Mouse (Mus musculus): Measurements from ENCODE around the gene Fndc3a. TPM values are rescaled to one million over a fixed set of nuclear protein-coding genes. Genes with fewer than 3 reads are reported as not detected.
A peak's percentile ranks its signal among the peaks of the same experiment; 100 is the strongest.

Gene Fndc3a
- polyA plus RNA-seq, 1 experiment from 2014 or later: 38.6 TPM

GRCm38 (mm10) chr14:72738217-72738616, 28.4 kb upstream of the Fndc3a start:
- Histone ChIP-seq H3K27ac (ENCODE audit: low read depth) (no peak overlapping the region), H3K9ac (ENCODE audit: low read length) (no peak overlapping the region), H3K36me3 (ENCODE audit: control insufficient read depth, insufficient read depth, low read length) (no peaks in the 10 kb centered on the region), H3K27me3 (replicated peaks; ENCODE audit: control insufficient read depth, insufficient read depth, low read length) (no peaks in the 10 kb centered on the region), H3K9me3 (ENCODE audit: control insufficient read depth, low read length) (no peaks in the 10 kb centered on the region), H3K4me2 (ENCODE audit: low read length) (no peak overlapping the region), H3K4me3 (ENCODE audit: low read depth, low read length) (no peak overlapping the region), H3K4me1 (replicated peaks; ENCODE audit: control insufficient read depth, insufficient read depth, low read length) (no peaks in the 10 kb centered on the region)
- DNase-seq (ENCODE audit: low spot score) (no peak), ATAC-seq (replicated peaks; ENCODE audit: low FRiP score, low TSS enrichment, low read depth) (no peak)
- WGBS: 77% methylated on average over 4 of the region's 4 CpGs

DNA sequence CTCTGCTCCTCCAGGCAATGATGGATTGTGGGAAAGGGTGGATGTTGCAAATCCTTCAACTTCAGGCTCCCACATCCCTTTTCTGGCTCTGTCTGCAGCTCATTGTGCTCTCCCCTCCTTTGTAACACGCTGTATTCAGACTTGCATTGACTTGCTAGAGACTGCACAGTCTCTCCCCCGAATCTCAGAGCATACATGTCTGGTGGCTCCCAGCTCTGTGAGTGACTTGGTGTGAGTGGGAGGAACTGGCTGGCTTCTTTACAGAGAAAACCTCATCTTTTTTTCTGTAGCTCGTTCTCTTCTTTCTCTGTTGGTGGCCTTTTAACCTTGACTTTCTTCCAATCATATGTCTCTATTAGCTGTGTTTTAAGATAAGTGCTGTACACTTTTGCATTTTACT, 16.1 kb upstream of the Fndc3a start:
- no peaks in the 10 kb centered on the region for H3K4me1 ChIP-seq (replicated peaks; ENCODE audit: control insufficient read depth, insufficient read depth, low read length)
- ATAC-seq (replicated peaks; ENCODE audit: low FRiP score, low TSS enrichment, low read depth): no peak
- H3K27me3 ChIP-seq (replicated peaks; ENCODE audit: control insufficient read depth, insufficient read depth, low read length): no peaks in the 10 kb centered on the region
- no peak overlapping the region for H3K27ac ChIP-seq (ENCODE audit: low read depth)
- 65% methylated on average over 3 of the region's 3 CpGs for WGBS
- H3K4me2 ChIP-seq (ENCODE audit: low read length): no peak overlapping the region
- H3K9ac ChIP-seq (ENCODE audit: low read length): no peak overlapping the region
- H3K4me3 ChIP-seq (ENCODE audit: low read depth, low read length): no peak overlapping the region
- DNase-seq (ENCODE audit: low spot score): no peak
- H3K9me3 ChIP-seq (ENCODE audit: control insufficient read depth, low read length): no peaks in the 10 kb centered on the region
- no peaks in the 10 kb centered on the region for H3K36me3 ChIP-seq (ENCODE audit: control insufficient read depth, insufficient read depth, low read length)

GRCm38 (mm10) chr14:72722274-72723053, 12.7 kb upstream of the Fndc3a start:
- H3K27me3 ChIP-seq (replicated peaks; ENCODE audit: control insufficient read depth, insufficient read depth, low read length): no peaks in the 10 kb centered on the region

DNA sequence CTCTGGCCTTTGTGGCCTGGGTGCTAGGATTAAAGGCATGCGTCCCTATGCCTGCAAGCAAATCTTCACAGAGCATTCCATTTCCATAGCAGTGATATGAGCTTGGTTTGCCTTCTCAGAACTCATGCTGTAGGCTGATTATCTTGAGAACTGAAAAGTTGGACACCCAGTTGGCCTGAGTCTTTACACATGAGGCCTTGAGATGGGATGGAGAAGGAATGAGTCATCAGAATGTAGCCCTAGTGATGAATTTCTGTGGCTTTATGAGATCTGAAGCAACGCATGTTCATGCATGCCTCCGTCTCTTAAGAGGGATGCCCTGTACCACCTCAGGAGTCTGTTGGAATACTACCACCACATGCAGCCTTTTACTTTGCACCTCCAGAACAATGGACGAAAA, 6.4 kb upstream of the Fndc3a start:
- ATAC-seq (replicated peaks; ENCODE audit: low FRiP score, low TSS enrichment, low read depth): no peak
- H3K9me3 ChIP-seq (ENCODE audit: control insufficient read depth, low read length): no peaks in the 10 kb centered on the region
- no peak overlapping the region for H3K9ac ChIP-seq (ENCODE audit: low read length)
- H3K4me3 ChIP-seq (ENCODE audit: low read depth, low read length): no peak overlapping the region
- no peaks in the 10 kb centered on the region for H3K4me1 ChIP-seq (replicated peaks; ENCODE audit: control insufficient read depth, insufficient read depth, low read length)
- no peaks in the 10 kb centered on the region for H3K36me3 ChIP-seq (ENCODE audit: control insufficient read depth, insufficient read depth, low read length)
- WGBS: 81% methylated on average over 4 of the region's 4 CpGs
- no peak overlapping the region for H3K4me2 ChIP-seq (ENCODE audit: low read length)
- no peak for DNase-seq (ENCODE audit: low spot score)
- H3K27me3 ChIP-seq (replicated peaks; ENCODE audit: control insufficient read depth, insufficient read depth, low read length): peaks cover 9% of the 10 kb centered on the region; the same call in 1 of the 2 replicates
- H3K27ac ChIP-seq (ENCODE audit: low read depth): no peak overlapping the region

More at GRCm38 (mm10) chr14:72722274-72723053, 12.7 kb upstream of the Fndc3a start:
- Histone ChIP-seq H3K9ac (ENCODE audit: low read length) (no peak overlapping the region), H3K4me2 (ENCODE audit: low read length) (no peak overlapping the region), H3K4me3 (ENCODE audit: low read depth, low read length) (no peak overlapping the region), H3K4me1 (replicated peaks; ENCODE audit: control insufficient read depth, insufficient read depth, low read length) (no peaks in the 10 kb centered on the region), H3K27ac (ENCODE audit: low read depth) (no peak overlapping the region), H3K36me3 (ENCODE audit: control insufficient read depth, insufficient read depth, low read length) (no peaks in the 10 kb centered on the region), H3K9me3 (ENCODE audit: control insufficient read depth, low read length) (no peaks in the 10 kb centered on the region)
- WGBS: 58% methylated on average over 3 of the region's 3 CpGs
- ATAC-seq (replicated peaks; ENCODE audit: low FRiP score, low TSS enrichment, low read depth) (no peak), DNase-seq (ENCODE audit: low spot score) (no peak)

DNA sequence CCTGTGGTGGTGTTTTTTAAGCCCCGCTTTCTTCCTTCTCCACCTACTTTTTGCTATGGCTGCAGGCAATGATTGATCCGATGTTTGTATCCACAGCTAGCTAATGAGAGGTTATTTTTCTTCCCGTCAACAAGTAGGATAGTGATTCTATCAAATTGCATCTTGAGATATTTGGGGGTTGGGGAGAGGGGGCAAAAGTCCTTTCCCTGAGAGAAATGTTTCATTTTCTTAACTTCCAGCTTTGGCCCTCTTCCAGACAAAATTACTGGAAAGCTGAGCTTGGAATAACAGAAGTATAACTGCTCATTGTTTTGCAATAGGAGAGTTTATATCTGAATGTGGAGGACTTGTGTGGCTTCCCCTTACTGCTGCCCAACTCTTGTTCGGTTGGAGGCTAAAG, 1.3 kb upstream of the Fndc3a start:
- H3K27ac ChIP-seq (ENCODE audit: low read depth): no peak overlapping the region
- H3K4me3 ChIP-seq (ENCODE audit: low read depth, low read length): no peak overlapping the region
- 50% methylated on average over 4 of the region's 4 CpGs for WGBS

GRCm38 (mm10) chr14:72710341-72711027, 681 bp upstream of the Fndc3a start:
- Histone ChIP-seq H3K27me3 (replicated peaks; ENCODE audit: control insufficient read depth, insufficient read depth, low read length) (peaks cover 9% of the 10 kb centered on the region; the same call in 1 of the 2 replicates), H3K9me3 (ENCODE audit: control insufficient read depth, low read length) (no peaks in the 10 kb centered on the region), H3K36me3 (ENCODE audit: control insufficient read depth, insufficient read depth, low read length) (no peaks in the 10 kb centered on the region), H3K4me3 (ENCODE audit: low read depth, low read length) (peak overlapping the region; percentile 87), H3K27ac (ENCODE audit: low read depth) (peak overlapping the region; percentile 85), H3K4me2 (ENCODE audit: low read length) (peak overlapping the region; percentile 75), H3K4me1 (replicated peaks; ENCODE audit: control insufficient read depth, insufficient read depth, low read length) (peaks cover 3% of the 10 kb centered on the region; the same call in 1 of the 2 replicates), H3K9ac (ENCODE audit: low read length) (peak overlapping the region; percentile 91)
- 1% methylated on average over 38 of the region's 38 CpGs for WGBS
- peak; percentile 61 for ATAC-seq (replicated peaks; ENCODE audit: low FRiP score, low TSS enrichment, low read depth)
- DNase-seq (ENCODE audit: low spot score): peak; percentile 83

More for the DNA sequence above, 1.3 kb upstream of the Fndc3a start:
- no peak overlapping the region for H3K9ac ChIP-seq (ENCODE audit: low read length)
- H3K27me3 ChIP-seq (replicated peaks; ENCODE audit: control insufficient read depth, insufficient read depth, low read length): peaks cover 9% of the 10 kb centered on the region; the same call in 1 of the 2 replicates
- peaks cover 3% of the 10 kb centered on the region; the same call in 1 of the 2 replicates for H3K4me1 ChIP-seq (replicated peaks; ENCODE audit: control insufficient read depth, insufficient read depth, low read length)
- H3K36me3 ChIP-seq (ENCODE audit: control insufficient read depth, insufficient read depth, low read length): no peaks in the 10 kb centered on the region
- DNase-seq (ENCODE audit: low spot score) (no peak), ATAC-seq (replicated peaks; ENCODE audit: low FRiP score, low TSS enrichment, low read depth) (no peak)
- H3K4me2 ChIP-seq (ENCODE audit: low read length): peak overlapping the region; percentile 75
- no peaks in the 10 kb centered on the region for H3K9me3 ChIP-seq (ENCODE audit: control insufficient read depth, low read length)

DNA sequence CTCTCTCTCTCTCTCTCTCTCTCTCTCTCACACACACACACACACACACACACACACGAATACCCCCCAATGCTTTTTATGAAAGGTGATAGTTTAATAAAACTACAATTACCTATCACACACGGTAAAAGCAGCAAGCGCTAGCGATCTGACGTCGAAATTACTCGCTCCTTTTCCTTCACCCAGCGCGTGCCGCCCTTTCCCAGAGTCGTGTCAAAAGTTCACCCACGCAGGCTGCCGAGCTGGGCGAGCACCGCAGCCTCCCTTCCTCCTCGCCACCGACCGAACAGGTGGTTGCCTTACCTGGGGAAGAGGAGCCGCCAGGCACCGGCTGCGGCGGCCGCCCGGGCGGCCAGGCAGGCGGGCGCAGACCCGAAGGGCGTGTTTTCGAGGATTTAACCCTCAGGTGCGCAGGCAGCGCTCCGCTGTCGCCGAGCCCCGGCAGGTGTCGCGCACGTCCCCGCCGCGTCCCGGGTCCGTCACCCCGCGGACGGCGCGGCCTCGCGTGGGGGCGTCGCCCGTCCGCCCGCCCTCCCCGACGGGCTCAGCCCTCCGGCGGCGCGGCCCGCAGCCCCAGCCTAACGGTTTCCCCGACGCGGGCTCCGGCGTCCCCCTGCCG, 603 bp downstream of the Fndc3a start:
- Histone ChIP-seq H3K4me2 (ENCODE audit: low read length) (peak overlapping the region; percentile 75), H3K27ac (ENCODE audit: low read depth) (peak overlapping the region; percentile 85), H3K36me3 (ENCODE audit: control insufficient read depth, insufficient read depth, low read length) (no peaks in the 10 kb centered on the region), H3K27me3 (replicated peaks; ENCODE audit: control insufficient read depth, insufficient read depth, low read length) (peaks cover 9% of the 10 kb centered on the region; the same call in 1 of the 2 replicates), H3K4me1 (replicated peaks; ENCODE audit: control insufficient read depth, insufficient read depth, low read length) (peaks cover 3% of the 10 kb centered on the region; the same call in 1 of the 2 replicates), H3K9me3 (ENCODE audit: control insufficient read depth, low read length) (no peaks in the 10 kb centered on the region), H3K9ac (ENCODE audit: low read length) (peak overlapping the region; percentile 91), H3K4me3 (ENCODE audit: low read depth, low read length) (peak overlapping the region; percentile 87)
- WGBS: under 1% methylated on average over 51 of the region's 70 CpGs
- peak; percentile 84 for ATAC-seq (replicated peaks; ENCODE audit: low FRiP score, low TSS enrichment, low read depth)
- DNase-seq (ENCODE audit: low spot score): no peak

GRCm38 (mm10) chr14:72708581-72708991, 1.2 kb downstream of the Fndc3a start:
- Histone ChIP-seq H3K9me3 (ENCODE audit: control insufficient read depth, low read length) (no peaks in the 10 kb centered on the region), H3K4me3 (ENCODE audit: low read depth, low read length) (peak overlapping the region; percentile 87), H3K4me2 (ENCODE audit: low read length) (peak overlapping the region; percentile 75), H3K9ac (ENCODE audit: low read length) (peak overlapping the region; percentile 91), H3K4me1 (replicated peaks; ENCODE audit: control insufficient read depth, insufficient read depth, low read length) (peaks cover 3% of the 10 kb centered on the region; the same call in 1 of the 2 replicates), H3K27ac (ENCODE audit: low read depth) (no peak overlapping the region), H3K27me3 (replicated peaks; ENCODE audit: control insufficient read depth, insufficient read depth, low read length) (peaks cover 9% of the 10 kb centered on the region; the same call in 1 of the 2 replicates), H3K36me3 (ENCODE audit: control insufficient read depth, insufficient read depth, low read length) (no peaks in the 10 kb centered on the region)
- DNase-seq (ENCODE audit: low spot score) (peak; percentile 53), ATAC-seq (replicated peaks; ENCODE audit: low FRiP score, low TSS enrichment, low read depth) (no peak)
- 25% methylated on average over 11 of the region's 11 CpGs for WGBS
